Mouse (Mus musculus): Measurements from ENCODE around the gene Il21. TPM values are rescaled to one million over a fixed set of nuclear protein-coding genes. Genes with fewer than 3 reads are reported as not detected.

Il21 gene
- polyA plus RNA-seq (2015; fragmentation: Nextera tagmentation; extraction: Ambion mirVana), result not detected in 2 replicates

GRCm38 (mm10) chr3:37232586-37233222 lies at the start of gene Il21:
Gene Il21, minus strand, starts transcription at chr3:37232636.
- Histone ChIP-seq H3K4me2 (no peak within 1 kb of the TSS), H3K27me3 (no peaks in the 10 kb centered on the region), H3K27ac (no peak within 1 kb of the TSS), H3K4me3 (no peak within 1 kb of the TSS), H3K4me1 (replicated peaks) (no peaks in the 10 kb centered on the region), H3K9me3 (no peaks in the 10 kb centered on the region), H3K36me3 (no peaks in the 10 kb centered on the region), H3K9ac (no peak within 1 kb of the TSS)
- 96% methylated on average over 7 of the region's 7 CpGs for WGBS
- no peak for ATAC-seq (ENCODE audit: low FRiP score)

- H3K27ac ChIP-seq, result no peak overlapping the region
- no peak overlapping the region for H3K4me2 ChIP-seq
- no peak for ATAC-seq (ENCODE audit: low FRiP score)
- H3K9ac ChIP-seq, result no peak overlapping the region
- no peaks in the 10 kb centered on the region; the same call in 1 of the 2 replicates for H3K4me1 ChIP-seq (replicated peaks)
- H3K4me3 ChIP-seq, result no peak overlapping the region
- H3K9me3 ChIP-seq, result no peaks in the 10 kb centered on the region
- WGBS, result 88% methylated on average over 8 of the region's 8 CpGs
- no peaks in the 10 kb centered on the region for H3K36me3 ChIP-seq
- H3K27me3 ChIP-seq, result no peaks in the 10 kb centered on the region
These were observed 48.4 kb upstream of the Il21 start for GRCm38 (mm10) chr3:37280871-37281270.

DNA sequence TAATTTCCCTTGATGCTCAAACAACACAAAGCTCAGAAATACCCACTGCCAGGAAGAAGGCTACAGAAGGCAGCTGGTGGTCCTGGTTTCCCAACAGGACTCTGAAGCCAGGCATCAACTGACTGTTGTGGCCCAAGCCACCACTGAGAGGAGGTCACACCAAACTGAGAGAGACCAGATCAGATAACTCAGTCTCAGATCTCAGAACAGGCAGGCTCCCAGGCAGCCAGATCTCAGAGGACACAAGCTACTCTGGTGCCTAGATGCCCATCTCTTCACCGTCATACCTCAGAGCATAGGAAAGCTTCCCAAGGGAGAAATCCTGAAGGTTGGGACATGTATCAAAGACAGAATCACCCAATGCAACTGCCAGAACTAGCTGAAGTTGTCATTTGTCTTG lies 47.8 kb upstream of the Il21 start:
- H3K4me1 ChIP-seq (replicated peaks), result no peaks in the 10 kb centered on the region; the same call in 1 of the 2 replicates
- H3K4me3 ChIP-seq, result no peak overlapping the region
- ATAC-seq (ENCODE audit: low FRiP score), result no peak
- no peak overlapping the region for H3K27ac ChIP-seq
- WGBS, result 73% methylated on average over 1 of the region's 1 CpGs
- no peak overlapping the region for H3K9ac ChIP-seq
- no peaks in the 10 kb centered on the region for H3K9me3 ChIP-seq
- no peak overlapping the region for H3K4me2 ChIP-seq
- no peaks in the 10 kb centered on the region for H3K27me3 ChIP-seq
- no peaks in the 10 kb centered on the region for H3K36me3 ChIP-seq

GRCm38 (mm10) chr3:37274661-37275060 lies 42.2 kb upstream of the Il21 start:
- no peak for ATAC-seq (ENCODE audit: low FRiP score)
- no peak overlapping the region for H3K4me2 ChIP-seq
- H3K9me3 ChIP-seq, result no peaks in the 10 kb centered on the region
- no peaks in the 10 kb centered on the region for H3K4me1 ChIP-seq (replicated peaks)
- no peaks in the 10 kb centered on the region for H3K36me3 ChIP-seq
- no peak overlapping the region for H3K27ac ChIP-seq
- 84% methylated on average over 6 of the region's 6 CpGs for WGBS
- no peak overlapping the region for H3K4me3 ChIP-seq
- H3K9ac ChIP-seq, result no peak overlapping the region
- H3K27me3 ChIP-seq, result no peaks in the 10 kb centered on the region

- no peaks in the 10 kb centered on the region for H3K36me3 ChIP-seq
- H3K27ac ChIP-seq, result no peak overlapping the region
- no peak for ATAC-seq (ENCODE audit: low FRiP score)
- H3K9ac ChIP-seq, result no peak overlapping the region
- 86% methylated on average over 7 of the region's 7 CpGs for WGBS
- H3K27me3 ChIP-seq, result no peaks in the 10 kb centered on the region
- H3K9me3 ChIP-seq, result no peaks in the 10 kb centered on the region
- H3K4me1 ChIP-seq (replicated peaks), result no peaks in the 10 kb centered on the region
- H3K4me3 ChIP-seq, result no peak overlapping the region
- H3K4me2 ChIP-seq, result no peak overlapping the region
These were observed 40.7 kb upstream of the Il21 start for GRCm38 (mm10) chr3:37273092-37273491.

GRCm38 (mm10) chr3:37271209-37271608 lies 38.8 kb upstream of the Il21 start:
- no peak overlapping the region for H3K27ac ChIP-seq
- H3K27me3 ChIP-seq, result no peaks in the 10 kb centered on the region
- H3K9me3 ChIP-seq, result no peaks in the 10 kb centered on the region
- no peaks in the 10 kb centered on the region for H3K36me3 ChIP-seq
- ATAC-seq (ENCODE audit: low FRiP score), result no peak
- H3K4me2 ChIP-seq, result no peak overlapping the region
- WGBS, result 16% methylated on average over 1 of the region's 1 CpGs
- no peaks in the 10 kb centered on the region for H3K4me1 ChIP-seq (replicated peaks)
- H3K9ac ChIP-seq, result no peak overlapping the region
- no peak overlapping the region for H3K4me3 ChIP-seq

- Histone ChIP-seq H3K4me2 (no peak overlapping the region), H3K27me3 (no peaks in the 10 kb centered on the region), H3K9ac (no peak overlapping the region), H3K4me1 (replicated peaks) (no peaks in the 10 kb centered on the region), H3K9me3 (no peaks in the 10 kb centered on the region), H3K4me3 (no peak overlapping the region), H3K36me3 (no peaks in the 10 kb centered on the region), H3K27ac (no peak overlapping the region)
- WGBS, result 90% methylated on average over 4 of the region's 4 CpGs
- ATAC-seq (ENCODE audit: low FRiP score), result no peak
These were observed 37.5 kb upstream of the Il21 start for GRCm38 (mm10) chr3:37269926-37270325.

- Histone ChIP-seq H3K4me3 (no peak overlapping the region), H3K27ac (no peak overlapping the region), H3K4me2 (no peak overlapping the region), H3K9me3 (no peaks in the 10 kb centered on the region), H3K9ac (no peak overlapping the region), H3K4me1 (replicated peaks) (no peaks in the 10 kb centered on the region), H3K27me3 (no peaks in the 10 kb centered on the region), H3K36me3 (no peaks in the 10 kb centered on the region)
- ATAC-seq (ENCODE audit: low FRiP score), result no peak
- 85% methylated on average over 11 of the region's 11 CpGs for WGBS
These were observed 35.9 kb upstream of the Il21 start for GRCm38 (mm10) chr3:37268338-37268737.

GRCm38 (mm10) chr3:37259331-37259999 lies 27.0 kb upstream of the Il21 start:
- no peaks in the 10 kb centered on the region for H3K36me3 ChIP-seq
- H3K9ac ChIP-seq, result no peak overlapping the region
- no peaks in the 10 kb centered on the region for H3K27me3 ChIP-seq
- WGBS, result 78% methylated on average over 10 of the region's 10 CpGs
- no peak overlapping the region for H3K27ac ChIP-seq
- ATAC-seq (ENCODE audit: low FRiP score), result no peak
- H3K4me1 ChIP-seq (replicated peaks), result no peaks in the 10 kb centered on the region
- H3K9me3 ChIP-seq, result no peaks in the 10 kb centered on the region
- no peak overlapping the region for H3K4me2 ChIP-seq
- no peak overlapping the region for H3K4me3 ChIP-seq

GRCm38 (mm10) chr3:37257776-37258175 lies 25.3 kb upstream of the Il21 start:
- Histone ChIP-seq H3K9me3 (no peaks in the 10 kb centered on the region), H3K4me1 (replicated peaks) (no peaks in the 10 kb centered on the region), H3K9ac (no peak overlapping the region), H3K4me3 (no peak overlapping the region), H3K27ac (no peak overlapping the region), H3K4me2 (no peak overlapping the region), H3K27me3 (no peaks in the 10 kb centered on the region), H3K36me3 (no peaks in the 10 kb centered on the region)
- ATAC-seq (ENCODE audit: low FRiP score), result no peak
- 87% methylated on average over 15 of the region's 15 CpGs for WGBS

DNA sequence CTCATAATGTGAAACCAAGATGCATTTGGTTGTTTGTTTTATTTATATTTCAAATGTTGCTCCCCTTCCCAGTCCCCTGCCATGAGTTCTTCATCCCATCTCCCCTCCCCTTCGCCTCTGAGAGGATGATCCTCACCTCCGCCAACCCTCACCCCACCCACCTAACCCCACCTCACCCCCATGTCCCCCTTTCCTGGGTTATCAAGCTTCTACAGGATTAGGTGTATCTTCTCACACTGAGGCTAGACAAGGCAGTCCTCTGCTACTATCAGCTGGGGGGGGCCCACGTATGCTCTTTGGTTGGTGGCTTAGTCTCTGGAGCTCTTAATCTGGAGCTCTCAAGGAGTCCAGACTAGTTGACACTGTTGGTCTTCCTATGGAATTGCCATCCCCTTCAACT lies 18.5 kb upstream of the Il21 start:
- 90% methylated on average over 3 of the region's 3 CpGs for WGBS
- ATAC-seq (ENCODE audit: low FRiP score), result no peak
- H3K4me3 ChIP-seq, result no peak overlapping the region
- no peaks in the 10 kb centered on the region for H3K9me3 ChIP-seq
- H3K27me3 ChIP-seq, result no peaks in the 10 kb centered on the region
- H3K4me2 ChIP-seq, result no peak overlapping the region
- H3K36me3 ChIP-seq, result no peaks in the 10 kb centered on the region
- no peak overlapping the region for H3K9ac ChIP-seq
- no peak overlapping the region for H3K27ac ChIP-seq
- no peaks in the 10 kb centered on the region for H3K4me1 ChIP-seq (replicated peaks)

DNA sequence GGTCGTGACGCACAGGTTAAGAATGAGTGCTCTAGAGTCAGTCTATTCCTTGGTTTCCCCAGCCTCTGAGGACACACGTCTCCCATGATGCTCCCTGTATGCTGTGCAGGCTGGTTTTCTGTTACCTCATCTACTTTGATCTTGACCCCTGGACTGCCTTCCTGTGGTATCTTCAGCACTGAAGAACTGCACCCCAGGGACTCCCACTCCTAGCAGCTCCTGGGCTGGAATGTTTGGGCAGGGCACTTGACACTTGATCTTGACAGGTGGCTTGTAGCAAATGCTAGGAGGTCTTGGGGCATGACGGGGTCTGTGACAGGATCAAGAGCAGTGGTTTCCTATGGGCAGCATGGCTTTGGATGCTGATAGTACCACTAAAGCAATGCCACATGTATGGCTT lies 2.6 kb upstream of the Il21 start:
- H3K9ac ChIP-seq, result no peak overlapping the region
- no peaks in the 10 kb centered on the region for H3K4me1 ChIP-seq (replicated peaks)
- WGBS, result 84% methylated on average over 4 of the region's 4 CpGs
- no peaks in the 10 kb centered on the region for H3K9me3 ChIP-seq
- no peak overlapping the region for H3K27ac ChIP-seq
- no peak overlapping the region for H3K4me2 ChIP-seq
- no peaks in the 10 kb centered on the region for H3K36me3 ChIP-seq
- H3K27me3 ChIP-seq, result no peaks in the 10 kb centered on the region
- ATAC-seq (ENCODE audit: low FRiP score), result no peak
- no peak overlapping the region for H3K4me3 ChIP-seq

- no peak for ATAC-seq (ENCODE audit: low FRiP score)
- Histone ChIP-seq H3K4me3 (no peak overlapping the region), H3K4me2 (no peak overlapping the region), H3K9ac (no peak overlapping the region), H3K9me3 (no peaks in the 10 kb centered on the region), H3K27me3 (no peaks in the 10 kb centered on the region), H3K27ac (no peak overlapping the region), H3K4me1 (replicated peaks) (no peaks in the 10 kb centered on the region), H3K36me3 (no peaks in the 10 kb centered on the region)
- WGBS, result 83% methylated on average over 7 of the region's 7 CpGs
These were observed 1.3 kb downstream of the Il21 start for GRCm38 (mm10) chr3:37231153-37231552.
